Mouse (Mus musculus): ENCODE results near the gene Pawr.

The Pawr gene

GRCm38 (mm10) chr10:108331784-108332561 lies at the start of gene Pawr:
Gene Pawr, plus strand, starts transcription at chr10:108332121.
- peak; percentile 93 for DNase-seq (ENCODE audit: low read depth, low spot score)

GRCm38 (mm10) chr10:108282351-108282750 lies 49.6 kb upstream of the Pawr start:
- DNase-seq (ENCODE audit: low read depth, low spot score): no peak

GRCm38 (mm10) chr10:108283418-108283817 lies 48.5 kb upstream of the Pawr start:
- no peak for DNase-seq (ENCODE audit: low read depth, low spot score)

- no peak for DNase-seq (ENCODE audit: low read depth, low spot score)
Observed at GRCm38 (mm10) chr10:108283837-108284236, 48.1 kb upstream of the Pawr start.

GRCm38 (mm10) chr10:108284445-108284844 lies 47.5 kb upstream of the Pawr start:
- no peak for DNase-seq (ENCODE audit: low read depth, low spot score)

GRCm38 (mm10) chr10:108284977-108285376 lies 46.9 kb upstream of the Pawr start:
- DNase-seq (ENCODE audit: low read depth, low spot score): no peak

GRCm38 (mm10) chr10:108286658-108287437 lies 45.1 kb upstream of the Pawr start:
- peak; percentile 96 for DNase-seq (ENCODE audit: low read depth, low spot score)

- peak; percentile 74 for DNase-seq (ENCODE audit: low read depth, low spot score)
Observed at GRCm38 (mm10) chr10:108287438-108287801, 44.5 kb upstream of the Pawr start.

- no peak for DNase-seq (ENCODE audit: low read depth, low spot score)
Observed at GRCm38 (mm10) chr10:108290046-108290445, 41.9 kb upstream of the Pawr start.

- peak; percentile 80 for DNase-seq (ENCODE audit: low read depth, low spot score)
Observed at GRCm38 (mm10) chr10:108291688-108292471, 40.0 kb upstream of the Pawr start.

GRCm38 (mm10) chr10:108292651-108293050 lies 39.3 kb upstream of the Pawr start:
- DNase-seq (ENCODE audit: low read depth, low spot score): no peak

- no peak for DNase-seq (ENCODE audit: low read depth, low spot score)
Observed at GRCm38 (mm10) chr10:108293620-108294195, 38.2 kb upstream of the Pawr start.

- DNase-seq (ENCODE audit: low read depth, low spot score): peak; percentile 78
Observed at GRCm38 (mm10) chr10:108294766-108295165, 37.2 kb upstream of the Pawr start.

- peak; percentile 67 for DNase-seq (ENCODE audit: low read depth, low spot score)
Observed at GRCm38 (mm10) chr10:108296446-108296845, 35.5 kb upstream of the Pawr start.

- DNase-seq (ENCODE audit: low read depth, low spot score): no peak
Observed at GRCm38 (mm10) chr10:108298261-108298660, 33.7 kb upstream of the Pawr start.

GRCm38 (mm10) chr10:108298841-108299545 lies 32.9 kb upstream of the Pawr start:
- DNase-seq (ENCODE audit: low read depth, low spot score): peak; percentile 85

- DNase-seq (ENCODE audit: low read depth, low spot score): no peak
Observed at GRCm38 (mm10) chr10:108299828-108300227, 32.1 kb upstream of the Pawr start.

- DNase-seq (ENCODE audit: low read depth, low spot score): peak; percentile 91
Observed at GRCm38 (mm10) chr10:108300843-108301242, 31.1 kb upstream of the Pawr start.

- DNase-seq (ENCODE audit: low read depth, low spot score): no peak
Observed at GRCm38 (mm10) chr10:108307772-108308171, 24.1 kb upstream of the Pawr start.

GRCm38 (mm10) chr10:108310195-108310594 lies 21.7 kb upstream of the Pawr start:
- no peak for DNase-seq (ENCODE audit: low read depth, low spot score)

- DNase-seq (ENCODE audit: low read depth, low spot score): no peak
Observed at GRCm38 (mm10) chr10:108311396-108311795, 20.5 kb upstream of the Pawr start.

All from ES-CJ7 (cell line).